Mouse (Mus musculus) heart, embryonic 16.5 days (tissue): ENCODE results near the gene Guca1b. TPM values are rescaled to one million over a fixed set of nuclear protein-coding genes. Genes with fewer than 3 reads are reported as not detected.

Source experiments
- ATAC-seq: fragments of 200-750 bp; cut with Nextera tagmentation; replicated peaks from 2 replicates; pipeline ENCODE4 v1.8.0; 2017; ENCODE audit warnings: moderate number of reproducible peaks; ENCODE audit not compliant: insufficient read depth, low FRiP score; ENCODE audit errors: extremely low read depth
- H3K27ac ChIP-seq: fragments of 300-500 bp; sonication (generic); 2 replicates; pipeline ENCODE4 v1.5.1; 2014; ENCODE audit warnings: mild to moderate bottlenecking, low read length, control low read depth, moderate library complexity
- H3K27me3 ChIP-seq: fragments of 300-500 bp; sonication (generic); 2 replicates; pipeline ENCODE4 v1.6.1; 2014; ENCODE audit warnings: low read length, mixed read lengths; ENCODE audit not compliant: control insufficient read depth, insufficient read depth
- H3K36me3 ChIP-seq: fragments of 300-500 bp; sonication (generic); 2 replicates; pipeline ENCODE4 v1.6.1; 2014; ENCODE audit not compliant: control insufficient read depth, insufficient read depth
- H3K4me1 ChIP-seq: fragments of 300-500 bp; sonication (generic); 2 replicates; pipeline ENCODE4 v1.6.1; 2014; ENCODE audit warnings: low read length, mixed read lengths; ENCODE audit not compliant: control insufficient read depth, insufficient read depth
- H3K4me2 ChIP-seq: fragments of 300-500 bp; sonication (generic); 2 replicates; pipeline ENCODE4 v1.6.1; 2014; ENCODE audit warnings: low read depth, mild to moderate bottlenecking, control low read depth, low read length
- H3K4me3 ChIP-seq: fragments of 300-500 bp; sonication (generic); 2 replicates; pipeline ENCODE4 v1.5.1; 2014; ENCODE audit warnings: mild to moderate bottlenecking, control low read depth, low read length
- H3K9ac ChIP-seq: fragments of 300-500 bp; sonication (generic); 2 replicates; pipeline ENCODE4 v1.6.1; 2014; ENCODE audit warnings: low read length, control low read depth
- H3K9me3 ChIP-seq: fragments of 300-500 bp; sonication (generic); replicated peaks from 2 replicates; pipeline ENCODE4 v1.6.1; 2016; ENCODE audit warnings: low read length; ENCODE audit not compliant: control insufficient read depth
- WGBS: fragments of 180-500 bp; shearing (Covaris S2); extraction: QIAGEN DNeasy Blood & Tissue Kit; methylation state at CpG from one replicate; pipeline ENCODE4 v1.1.7; 2014; 5-methylcytosine and 5-hydroxymethylcytosine counted together
- polyA plus RNA-seq: library from polyadenylated mRNA; unstranded; fragments of >200 nt; fragmentation: Nextera tagmentation; extraction: Ambion mirVana; gene quantifications from 2 replicates; pipeline ENCODE4 v1.2.1, GENCODE M21; 2015

Guca1b gene
- polyA plus RNA-seq, 1 experiment from 2014 or later = 1.2 TPM

- H3K27ac ChIP-seq = peak overlapping the region; percentile 6; the same call in 1 of the 2 replicates
- ATAC-seq = no peak
- peak overlapping the region; percentile 8; the same call in 1 of the 2 replicates for H3K9ac ChIP-seq
- peaks cover 41% of the 10 kb centered on the region for H3K4me1 ChIP-seq
- no peaks in the 10 kb centered on the region for H3K9me3 ChIP-seq
- H3K36me3 ChIP-seq = no peaks in the 10 kb centered on the region
- H3K4me2 ChIP-seq = no peak overlapping the region
- WGBS = 50% methylated on average over 19 of the region's 19 CpGs
- H3K27me3 ChIP-seq = no peaks in the 10 kb centered on the region
- H3K4me3 ChIP-seq = no peak overlapping the region
Measured at GRCm38 (mm10) chr17:47441296-47442051, 56.3 kb downstream of the Guca1b start.

DNA sequence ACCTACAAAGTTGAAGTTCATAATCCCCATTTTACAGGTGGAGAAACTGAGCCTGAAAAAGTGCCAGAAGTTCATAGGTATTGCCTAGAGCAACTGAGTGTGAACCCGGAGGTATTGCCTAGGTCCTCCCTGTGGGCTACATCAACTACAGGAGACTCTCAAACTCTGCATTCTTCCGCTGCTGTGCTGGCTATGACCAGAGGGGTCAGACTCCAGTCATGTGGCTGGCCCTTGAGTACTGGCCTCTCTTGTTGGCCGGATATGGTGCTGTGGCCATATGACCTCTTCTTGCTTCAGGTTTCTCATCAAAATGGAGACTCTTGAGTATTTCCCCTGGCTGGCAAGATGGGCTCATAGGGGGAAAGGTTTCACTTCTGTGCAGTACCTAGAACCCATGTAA lies 57.1 kb downstream of the Guca1b start:
- Histone ChIP-seq H3K27ac (no peak overlapping the region), H3K27me3 (no peaks in the 10 kb centered on the region), H3K36me3 (no peaks in the 10 kb centered on the region), H3K4me1 (peaks cover 46% of the 10 kb centered on the region), H3K9ac (no peak overlapping the region), H3K4me2 (no peak overlapping the region), H3K9me3 (no peaks in the 10 kb centered on the region), H3K4me3 (no peak overlapping the region)
- WGBS = 81% methylated on average over 3 of the region's 3 CpGs
- ATAC-seq = no peak

Other genes starting within 250 kb of the Guca1b start
- 65.7 and 67.4 TPM in 2 replicates for gene Mrps10, start 16.5 kb upstream of the Guca1b start, polyA plus RNA-seq
- 1.2 and 2.1 TPM in 2 replicates for gene Guca1a, start 15.2 kb downstream of the Guca1b start, polyA plus RNA-seq
- gene AI661453, start 51.2 kb downstream of the Guca1b start, polyA plus RNA-seq = 0.77 and 0.92 TPM in 2 replicates
- gene 1700001C19Rik, start 52.0 kb downstream of the Guca1b start, polyA plus RNA-seq = 0.57 and 0.64 TPM in 2 replicates
- 20.3 and 20.8 TPM in 2 replicates for gene Taf8, start 116.9 kb downstream of the Guca1b start, polyA plus RNA-seq
- 412 and 420 TPM in 2 replicates for gene Ccnd3, start 119.7 kb downstream of the Guca1b start, polyA plus RNA-seq
- gene Bysl, start 226.1 kb downstream of the Guca1b start, polyA plus RNA-seq = 22.9 and 23.3 TPM in 2 replicates
- gene Med20, start 226.2 kb downstream of the Guca1b start, polyA plus RNA-seq = 30.5 and 34.9 TPM in 2 replicates
- 0.82 and 1.0 TPM in 2 replicates for gene Gm20517, start 226.2 kb downstream of the Guca1b start, polyA plus RNA-seq
- 2.1 and 3.1 TPM in 2 replicates for gene Usp49, start 245.3 kb downstream of the Guca1b start, polyA plus RNA-seq